In genomic region chr4:118216726-118217595, GRCm38 (mm10) we compare ENCODE assay signal across 8 mouse cellular contexts. TPM values are rescaled to one million over a fixed set of nuclear protein-coding genes. Genes with fewer than 3 reads are reported as not detected.
DNase-seq lines count a peak whose midpoint lies in the region; ATAC-seq and TF ChIP-seq lines count a peak whose summit lies in the region.

No protein-coding gene starts in this region.

- H3K4me1 ChIP-seq in testis, adult 2 months (ENCODE audit: control insufficient read depth, insufficient read depth, low read length), result no peaks in the 10 kb centered on the region
- peaks cover 20% of the 10 kb centered on the region for H3K4me1 ChIP-seq in small intestine, adult 2 months (ENCODE audit: control insufficient read depth, insufficient read depth, insufficient read length, low read length)

- no peak for TF ChIP-seq POLR2A in testis, adult 2 months (IDR thresholded peaks at IDR 0.05; ENCODE audit: control insufficient read depth, low read depth, low read length)
- TF ChIP-seq POLR2A in small intestine, adult 2 months (IDR thresholded peaks at IDR 0.05; ENCODE audit: low read depth, low read length), result no peak; the same call in 1 of the 2 replicates

- WGBS in small intestine, adult 2 months, result 72% methylated on average over 17 of the region's 17 CpGs

- ATAC-seq in inflammation-experienced regulatory T-cells, adult 6 months, result peak; percentile 70
- ATAC-seq in megakaryocyte progenitor cell, adult 5-6 weeks (replicated peaks; ENCODE audit: poor library complexity), result peak; percentile 74

- no peaks in the 10 kb centered on the region for H3K27me3 ChIP-seq in testis, adult 2 months (ENCODE audit: control insufficient read depth, insufficient read depth, low read length)
- H3K27me3 ChIP-seq in small intestine, adult 2 months (ENCODE audit: control insufficient read depth, insufficient read depth, low read length), result no peaks in the 10 kb centered on the region

- DNase-seq in testis, postnatal 14 days (ENCODE audit: low spot score), result no peak
- DNase-seq in cerebellum, postnatal 25 days, result peak; percentile 74 to 87
- peak; percentile 45 for DNase-seq in gastrocnemius, adult 18-20 months (ENCODE audit: low spot score)
- DNase-seq in left cerebral cortex, adult 2 months (ENCODE audit: extremely low spot score in 1 of 2, low spot score in 2 of 2), result peak; percentile 61 to 68

- no peaks in the 10 kb centered on the region for H3K36me3 ChIP-seq in testis, adult 2 months (ENCODE audit: control insufficient read depth, insufficient read depth, low read length)
- peaks cover 60% of the 10 kb centered on the region for H3K36me3 ChIP-seq in small intestine, adult 2 months (ENCODE audit: control insufficient read depth, insufficient read depth, low read length)

- intact Hi-C loops in left cerebral cortex, adult 2 months (cut with DNase I), result loop anchor here (1.0 kb wide), 2 partner anchors 73 to 76 kb away; no protein-coding TSS in a partner anchor

- H3K4me3 ChIP-seq in testis, adult 2 months (ENCODE audit: control insufficient read depth, low read depth, low read length), result no peak overlapping the region
- no peak overlapping the region for H3K4me3 ChIP-seq in left cerebral cortex, adult 2 months
- no peak overlapping the region for H3K4me3 ChIP-seq in small intestine, adult 2 months (ENCODE audit: low read depth, low read length)

- TF ChIP-seq CTCF in testis, adult 2 months (IDR thresholded peaks at IDR 0.05; ENCODE audit: control insufficient read depth, insufficient read depth, insufficient replicate concordance, low read depth, low read length), result peak; percentile 65; the same call in 1 of the 2 replicates
- TF ChIP-seq CTCF in left cerebral cortex, adult 2 months (IDR thresholded peaks at IDR 0.05), result peak; percentile 89
- peak; percentile 80; the same call in 1 of the 2 replicates for TF ChIP-seq CTCF in small intestine, adult 2 months (IDR thresholded peaks at IDR 0.05; ENCODE audit: extremely low read depth, insufficient read length, insufficient replicate concordance, low read depth, low read length)

- no peak overlapping the region for H3K27ac ChIP-seq in testis, adult 2 months (ENCODE audit: control insufficient read depth, insufficient read depth, low read depth, low read length)
- no peak overlapping the region for H3K27ac ChIP-seq in left cerebral cortex, adult 2 months
- no peak overlapping the region for H3K27ac ChIP-seq in small intestine, adult 2 months (ENCODE audit: insufficient read depth, low read depth, low read length)

RNA-seq across cellular contexts. Expression of gene Kdm4a, which starts 37.1 kb away (rescaled TPM):
- 10.2 and 14.2 TPM in 2 replicates for polyA plus RNA-seq in testis, adult 2 months (2012; rRNA removed)
- total RNA-seq in gastrocnemius, adult 18-20 months (2021), result 10 to 100 TPM; 18.0 to 18.8 TPM
- polyA plus RNA-seq in inflammation-experienced regulatory T-cells, adult 6 months (2017; shearing (Covaris generic)), result 10 to 100 TPM in 1 of 3 experiments, 1 to 10 TPM in 2; 3.9 to 12.4 (median 6.9) TPM
- 10 to 100 TPM; 39.6 to 41.0 TPM for total RNA-seq in left cerebral cortex, adult 2 months (2021)
- total RNA-seq in megakaryocyte progenitor cell, adult 5-6 weeks (2015), result 9.1 and 9.6 TPM in 2 replicates
- total RNA-seq in megakaryocyte progenitor cell, adult 5-6 weeks (2017), result 20.2 and 27.5 TPM in 2 replicates
- polyA plus RNA-seq in small intestine, adult 2 months (2012; rRNA removed), result 9.9 and 21.9 TPM in 2 replicates
